Mouse (Mus musculus) heart, adult 2 months (tissue): Measurements from ENCODE around the gene Foxp4.

Source experiments
- CTCF ChIP-seq: fragments of 200-600 bp; IDR thresholded peaks from 2 replicates; pipeline ENCODE4 v1.8.1; 2022; ENCODE audit warnings: antibody characterized with exemption, mild to moderate bottlenecking, moderate library complexity
- POLR2A ChIP-seq: fragments of 200-500 bp; IDR thresholded peaks from 2 replicates; pipeline ENCODE4 v1.6.1; 2011; ENCODE audit warnings: mild to moderate bottlenecking, low read depth, low read length, control low read depth; ENCODE audit not compliant: insufficient read depth

GRCm38 (mm10) chr17:47863023-47863422 is 61.4 kb downstream of the Foxp4 start:
- TF ChIP-seq CTCF (no peak), POLR2A (no peak)
